Mouse (Mus musculus) B cell, adult 67 days (primary cell): Measurements from ENCODE around the gene Nedd4. TPM values are rescaled to one million over a fixed set of nuclear protein-coding genes. Genes with fewer than 3 reads are reported as not detected.

ENCODE experiments used
- total RNA-seq, 2 experiments: library from RNA; stranded (reverse); gene quantifications; 4 replicates each; pipeline ENCODE4 v1.2.4; 2023

Nedd4 gene
- 100 to 1,000 TPM; 106 to 125 TPM for total RNA-seq

DNA sequence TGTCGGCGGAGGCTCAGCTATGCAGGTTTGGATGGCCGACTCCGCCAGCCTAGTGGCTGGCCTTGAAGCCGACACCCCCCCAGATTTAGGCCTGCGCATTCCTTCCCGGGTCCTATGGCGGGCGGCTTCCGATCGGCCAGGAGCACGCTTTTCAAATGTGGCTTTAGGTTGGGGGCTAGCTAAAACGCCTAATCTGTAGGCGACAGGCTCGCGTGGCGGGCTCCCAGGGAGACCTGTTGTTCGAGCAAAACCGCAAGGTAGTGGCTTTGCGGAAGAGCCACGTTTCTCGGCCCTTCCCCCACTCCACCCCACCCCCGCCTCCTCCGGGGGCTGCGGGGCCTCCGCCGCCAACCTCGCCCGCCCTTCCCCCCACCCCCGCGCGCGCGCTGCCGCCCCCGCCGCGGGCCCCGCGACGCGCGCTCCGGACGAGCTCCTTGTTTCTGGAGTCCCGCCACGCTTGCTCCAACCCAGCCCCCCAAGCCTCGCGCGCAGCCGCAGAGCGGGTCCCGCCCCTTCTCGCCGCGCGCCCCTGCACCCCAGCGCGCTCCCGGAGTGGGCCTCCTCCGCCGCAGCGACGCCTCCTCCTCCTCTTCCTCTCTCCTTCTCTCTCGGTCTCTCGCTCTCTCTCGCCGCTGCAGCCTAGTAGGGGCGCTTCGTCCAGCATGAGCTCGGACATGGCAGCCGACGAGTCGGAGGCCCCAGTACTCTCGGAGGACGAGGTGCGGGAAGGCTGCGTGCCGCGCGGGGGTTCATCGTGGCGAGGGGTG is at the start of gene Nedd4:
Nedd4 (plus strand) TSS at position 452 of the 767 bp plus-strand sequence.

Other genes starting within 250 kb of the Nedd4 start
- 1 to 10 TPM; 3.0 to 3.3 TPM for gene Mns1, start 224.3 kb upstream of the Nedd4 start, total RNA-seq
- gene Tex9, start 170.1 kb upstream of the Nedd4 start, total RNA-seq, result 10 to 100 TPM; 26.5 to 27.4 TPM
- 100 to 1,000 TPM; 107 to 108 TPM for gene Rfx7, start 130.1 kb upstream of the Nedd4 start, total RNA-seq
- under 1 TPM; 0.35 to 0.68 TPM for gene Prtg, start 144.5 kb downstream of the Nedd4 start, total RNA-seq